In the genomic region with DNA sequence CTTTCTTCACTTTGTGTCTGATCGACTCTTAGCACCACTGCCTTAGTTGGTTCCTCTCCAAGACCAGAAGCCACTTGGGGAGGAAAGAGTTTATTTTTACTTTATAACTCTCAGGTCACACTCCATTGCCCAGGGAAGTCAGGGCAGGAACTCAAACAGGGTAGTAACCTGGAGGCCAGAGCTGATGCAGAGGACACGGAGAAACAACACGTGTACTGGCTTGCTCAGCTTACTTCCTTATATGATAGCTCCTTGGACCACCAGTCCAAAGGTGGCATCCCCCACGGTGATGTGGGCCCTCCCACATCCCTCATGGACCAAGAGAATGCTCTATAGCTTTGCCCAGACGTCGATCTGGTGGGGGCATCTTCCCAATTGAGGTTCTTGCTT, we compare ENCODE assay signal across 23 mouse cellular contexts. TPM values are rescaled to one million over a fixed set of nuclear protein-coding genes. Genes with fewer than 3 reads are reported as not detected.
DNase-seq lines count a peak whose midpoint lies in the region; ATAC-seq lines count a peak whose summit lies in the region.
"Had no signal": no experiment of that assay in that cellular context is flagged by ENCODE, and none has a peak within 500 bp of the region (broad histone marks: within the 10 kb centered on the region; RNA-seq: fewer than 3 reads in every experiment).

No protein-coding gene starts in this region.

- no peaks in the 10 kb centered on the region for H3K36me3 ChIP-seq in kidney, embryonic 15.5 days
- no peaks in the 10 kb centered on the region for H3K36me3 ChIP-seq in forebrain, embryonic 15.5 days
- H3K36me3 ChIP-seq: embryonic facial prominence, embryonic 15.5 days; forebrain, embryonic 10.5 days; heart, embryonic 12.5 days; hindbrain, embryonic 10.5 days had no signal

- no peak overlapping the region for H3K4me2 ChIP-seq in kidney, embryonic 15.5 days
- H3K4me2 ChIP-seq in forebrain, embryonic 15.5 days (replicated peaks) = no peak overlapping the region
- H3K4me2 ChIP-seq: embryonic facial prominence, embryonic 15.5 days; heart, embryonic 12.5 days; hindbrain, embryonic 14.5 days had no signal

- 0 out of 2 replicates have a peak, but pooled peaks cover 4% of the 10 kb centered on the region for H3K4me1 ChIP-seq in kidney, embryonic 15.5 days
- H3K4me1 ChIP-seq in forebrain, embryonic 15.5 days = no peaks in the 10 kb centered on the region
- H3K4me1 ChIP-seq: embryonic facial prominence, embryonic 15.5 days; forebrain, embryonic 10.5 days; hindbrain, embryonic 10.5 days had no signal

- peak; percentile 83 for DNase-seq in kidney, adult 11 months
- peak; percentile 86 for DNase-seq in kidney, adult 9 months
- DNase-seq in kidney, postnatal 14 days = peak; percentile 59
- no peak for DNase-seq in spleen, postnatal 14 days (ENCODE audit: low spot score in 2 of 2)
- no peak for DNase-seq in liver
- DNase-seq: adrenal gland, adult 8-10 months; adrenal gland, postnatal 36 days; cerebellum, adult 2 months; cerebellum, postnatal 10 days; embryo, embryonic 11 days; heart, adult 2 months had no signal

- WGBS in kidney, embryonic 15.5 days = 71% methylated on average over 6 of the region's 6 CpGs
- 95% methylated on average over 6 of the region's 6 CpGs for WGBS in forebrain, embryonic 15.5 days

- no peaks in the 10 kb centered on the region for H3K9me3 ChIP-seq in kidney, embryonic 15.5 days (replicated peaks)
- H3K9me3 ChIP-seq in forebrain, embryonic 15.5 days = no peaks in the 10 kb centered on the region
- H3K9me3 ChIP-seq: embryonic facial prominence, embryonic 15.5 days; hindbrain, embryonic 10.5 days had no signal

- H3K27me3 ChIP-seq in kidney, embryonic 15.5 days = no peaks in the 10 kb centered on the region
- no peaks in the 10 kb centered on the region for H3K27me3 ChIP-seq in forebrain, embryonic 15.5 days
- H3K27me3 ChIP-seq: heart, embryonic 12.5 days had no signal

- H3K9ac ChIP-seq in kidney, embryonic 15.5 days = no peak overlapping the region
- H3K9ac ChIP-seq in forebrain, embryonic 15.5 days (replicated peaks) = no peak overlapping the region
- H3K9ac ChIP-seq: embryonic facial prominence, embryonic 15.5 days; heart, embryonic 12.5 days; hindbrain, embryonic 14.5 days had no signal

- H3K4me3 ChIP-seq in kidney, embryonic 15.5 days (replicated peaks) = no peak overlapping the region
- H3K4me3 ChIP-seq in forebrain, embryonic 15.5 days = no peak overlapping the region
- H3K4me3 ChIP-seq: embryonic facial prominence, embryonic 15.5 days; erythroblast, embryonic 14.5 days; forebrain, embryonic 10.5 days; heart, adult 2 months; heart, embryonic 12.5 days; hindbrain, embryonic 10.5 days had no signal

- no peak overlapping the region for H3K27ac ChIP-seq in kidney, embryonic 15.5 days
- H3K27ac ChIP-seq in forebrain, embryonic 15.5 days (replicated peaks) = no peak overlapping the region
- H3K27ac ChIP-seq: embryonic facial prominence, embryonic 15.5 days; forebrain, embryonic 10.5 days; heart, adult 2 months; hindbrain, embryonic 10.5 days; hindbrain, embryonic 14.5 days had no signal

- no peak; the same call in 1 of the 2 replicates for ATAC-seq in kidney, embryonic 15.5 days (replicated peaks; ENCODE audit: low FRiP score)
- ATAC-seq in forebrain, embryonic 15.5 days (replicated peaks) = no peak
- ATAC-seq: activated CD4-positive, CD25-positive, alpha-beta regulatory T cell, adult 4 months; forebrain, embryonic 14.5 days; Patski had no signal

RNA-seq across cellular contexts. Expression of a gene that starts 26.7 kb away (rescaled TPM):
- 362 and 374 TPM in 2 replicates for polyA plus RNA-seq in kidney, embryonic 15.5 days (2015; fragmentation: Nextera tagmentation; extraction: Ambion mirVana)
- polyA plus RNA-seq in forebrain, embryonic 15.5 days (2015; fragmentation: Nextera tagmentation; extraction: Ambion mirVana) = 569 and 595 TPM in 2 replicates

RNA-seq across cellular contexts. Expression of a gene that starts 58.7 kb away (rescaled TPM):
- 11.2 and 11.3 TPM in 2 replicates for polyA plus RNA-seq in kidney, embryonic 15.5 days (2015; fragmentation: Nextera tagmentation; extraction: Ambion mirVana)
- polyA plus RNA-seq in forebrain, embryonic 15.5 days (2015; fragmentation: Nextera tagmentation; extraction: Ambion mirVana) = not detected in 2 replicates
- polyA plus RNA-seq: activated CD4-positive, CD25-positive, alpha-beta regulatory T cell, adult 4 months; embryonic facial prominence, embryonic 11.5 days; erythroblast, embryonic 14.5 days; forebrain, embryonic 10.5 days; forebrain, embryonic 14.5 days; heart, embryonic 12.5 days; hindbrain, embryonic 10.5 days had no signal

Comparison
In these comparisons a context has a peak if more than half of its experiments do, and no peak if none do; other contexts are left out.
1. DNase-seq: peak in kidney, adult 11 months (single experiment), kidney, adult 9 months (single experiment) and kidney, postnatal 14 days (single experiment); none in spleen, postnatal 14 days (0 of 2) and liver (single experiment).
2. RNA of a gene that starts 58.7 kb away (polyA plus RNA-seq): 11.2 to 11.3 TPM in kidney, embryonic 15.5 days; not detected in forebrain, embryonic 15.5 days; every median in the first group is over 10 times any median in the second.